Mouse (Mus musculus): ENCODE results near the gene Klra6. TPM values are rescaled to one million over a fixed set of nuclear protein-coding genes. Genes with fewer than 3 reads are reported as not detected.
"Not testable (repeated sequence)": the region's sequence is repeated elsewhere in the genome, so short reads cannot be mapped to it uniquely, and the experiment has no call there.

Gene Klra6
- total RNA-seq (2018; cell fraction: chromatin; rRNA removed): not detected
- not detected for total RNA-seq (2018; cell fraction: cytosol; rRNA removed)
- total RNA-seq (2018; cell fraction: nucleus; rRNA removed): not detected
- not detected in 3 replicates for polyA plus RNA-seq (2018)

- Histone ChIP-seq H3K27ac (no peak within 1 kb of the TSS), H3K36me3 (ENCODE audit: inconsistent target) (no peaks in the 10 kb centered on the region), H3K79me2 (ENCODE audit: inconsistent target) (no peaks in the 10 kb centered on the region), H3K4me3 (ENCODE audit: inconsistent target) (no peak within 1 kb of the TSS)
- WGBS (ENCODE audit: missing documents): 65% methylated on average over 4 of the region's 4 CpGs
Measured at GRCm38 (mm10) chr6:130026854-130027253, at the start of gene Klra6. Gene Klra6, minus strand, starts transcription at chr6:130026954.

DNA sequence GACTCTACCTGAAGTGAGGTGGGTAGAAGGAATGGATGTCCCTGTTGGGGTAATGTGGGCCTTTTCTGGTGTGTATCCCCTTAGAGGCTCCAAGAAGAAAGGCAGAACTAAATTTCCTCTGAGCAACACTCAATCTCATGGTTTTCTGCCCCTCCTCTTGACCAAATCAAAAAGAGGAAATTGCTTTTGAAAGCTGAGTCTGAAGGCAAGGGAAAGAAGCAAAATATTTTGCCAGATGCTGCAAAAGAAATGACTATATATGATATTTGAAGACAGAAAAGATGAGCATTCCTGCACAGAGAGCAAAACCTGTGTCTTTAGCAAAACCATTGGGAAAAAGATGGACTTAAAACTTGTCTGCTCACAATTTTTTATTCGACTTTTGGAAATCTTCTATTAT, 40.4 kb upstream of the Klra6 start, which contains the start of gene Klra4:
Gene Klra4 (minus strand): TSS at position 101 of the 400 bp plus-strand sequence.
- not testable (repeated sequence) for H3K4me3 ChIP-seq (ENCODE audit: inconsistent target); H3K79me2 ChIP-seq (ENCODE audit: inconsistent target); H3K27ac ChIP-seq; H3K36me3 ChIP-seq (ENCODE audit: inconsistent target)
- WGBS (ENCODE audit: missing documents): 80% methylated on average over 1 of the region's 1 CpGs

GRCm38 (mm10) chr6:130065196-130065595, 38.4 kb upstream of the Klra6 start:
- Histone ChIP-seq H3K4me3 (ENCODE audit: inconsistent target) (no peak overlapping the region), H3K79me2 (ENCODE audit: inconsistent target) (no peaks in the 10 kb centered on the region), H3K27ac (no peak overlapping the region), H3K36me3 (ENCODE audit: inconsistent target) (no peaks in the 10 kb centered on the region)
- 86% methylated on average over 5 of the region's 5 CpGs for WGBS (ENCODE audit: missing documents)

- not testable (repeated sequence) for H3K36me3 ChIP-seq (ENCODE audit: inconsistent target); H3K79me2 ChIP-seq (ENCODE audit: inconsistent target); H3K4me3 ChIP-seq (ENCODE audit: inconsistent target); H3K27ac ChIP-seq
- 55% methylated on average over 4 of the region's 4 CpGs for WGBS (ENCODE audit: missing documents)
Measured at GRCm38 (mm10) chr6:130035146-130035545, 8.4 kb upstream of the Klra6 start.

- H3K27ac ChIP-seq; H3K36me3 ChIP-seq (ENCODE audit: inconsistent target); H3K79me2 ChIP-seq (ENCODE audit: inconsistent target); H3K4me3 ChIP-seq (ENCODE audit: inconsistent target): not testable (repeated sequence)
Measured at GRCm38 (mm10) chr6:130031493-130032089, 4.8 kb upstream of the Klra6 start.

Other genes with a start within 250 kb of the Klra6 start
- gene Gm156, start 242.7 kb downstream of the Klra6 start, polyA plus RNA-seq (2018): not detected in 3 replicates
- gene Gm17631, start 164.3 kb downstream of the Klra6 start, polyA plus RNA-seq (2018): not detected in 3 replicates
- gene Klra17, start 150.3 kb downstream of the Klra6 start, polyA plus RNA-seq (2018): 0.98 to 1.4 TPM in 2 of 3 replicates, not detected in the other
- not detected in 3 replicates for gene Klra5, start 109.3 kb downstream of the Klra6 start, polyA plus RNA-seq (2018)
- gene Klra4, start 40.3 kb upstream of the Klra6 start, polyA plus RNA-seq (2018): not detected in 3 replicates
- gene Klra8, start 102.9 kb upstream of the Klra6 start, polyA plus RNA-seq (2018): not detected in 3 replicates
- 1.00 to 1.0 TPM in 2 of 3 replicates, not detected in the other for gene Klra9, start 166.2 kb upstream of the Klra6 start, polyA plus RNA-seq (2018)
- gene Klra7, start 206.4 kb upstream of the Klra6 start, polyA plus RNA-seq (2018): not detected in 3 replicates

Measured in macrophage (primary cell).